Mouse (Mus musculus): Measurements from ENCODE around the gene Os9. TPM values are rescaled to one million over a fixed set of nuclear protein-coding genes. Genes with fewer than 3 reads are reported as not detected.
A peak's percentile ranks its signal among the peaks of the same experiment; 100 is the strongest.

Gene Os9
- total RNA-seq, 2 experiments from 2014 or later = 64.5 to 154 TPM

- ATAC-seq (replicated peaks; ENCODE audit: low FRiP score, low TSS enrichment, poor library complexity, severe bottlenecking) = no peak
Observed at GRCm38 (mm10) chr10:127055406-127055805, 65.5 kb downstream of the Os9 start.

GRCm38 (mm10) chr10:127054646-127055045, 66.3 kb downstream of the Os9 start:
- ATAC-seq (replicated peaks; ENCODE audit: low FRiP score, low TSS enrichment, poor library complexity, severe bottlenecking) = no peak

- no peak for ATAC-seq (replicated peaks; ENCODE audit: low FRiP score, low TSS enrichment, poor library complexity, severe bottlenecking)
Observed at GRCm38 (mm10) chr10:127050119-127050474, 70.8 kb downstream of the Os9 start.

GRCm38 (mm10) chr10:127049395-127050118, 71.4 kb downstream of the Os9 start:
- ATAC-seq (replicated peaks; ENCODE audit: low FRiP score, low TSS enrichment, poor library complexity, severe bottlenecking) = peak; percentile 20; the same call in 1 of the 2 replicates

GRCm38 (mm10) chr10:127048608-127049394, 72.1 kb downstream of the Os9 start:
- ATAC-seq (replicated peaks; ENCODE audit: low FRiP score, low TSS enrichment, poor library complexity, severe bottlenecking) = peak; percentile 21; the same call in 1 of the 2 replicates

- no peak for ATAC-seq (replicated peaks; ENCODE audit: low FRiP score, low TSS enrichment, poor library complexity, severe bottlenecking)
Observed at GRCm38 (mm10) chr10:127047954-127048353, 73.0 kb downstream of the Os9 start, which contains the start of gene Cyp27b1. Gene Cyp27b1, plus strand, starts transcription at chr10:127048250.

Other genes with a start within 250 kb of the Os9 start
- gene Atp23, start 219.8 kb downstream of the Os9 start, total RNA-seq (2014; fragmentation: Nextera tagmentation) = 16.0 and 28.8 TPM in 2 replicates
- 5.8 and 16.2 TPM in 2 replicates for gene Atp23, start 219.8 kb downstream of the Os9 start, total RNA-seq (2017)
- 54.7 and 56.7 TPM in 2 replicates for gene Ctdsp2, start 142.4 kb downstream of the Os9 start, total RNA-seq (2014; fragmentation: Nextera tagmentation)
- 18.3 and 24.7 TPM in 2 replicates for gene Ctdsp2, start 142.4 kb downstream of the Os9 start, total RNA-seq (2017)
- gene Avil, start 120.4 kb downstream of the Os9 start, total RNA-seq (2014; fragmentation: Nextera tagmentation) = not detected in 2 replicates
- gene Avil, start 120.4 kb downstream of the Os9 start, total RNA-seq (2017) = 0.38 TPM in 1 of 2 replicates, not detected in the other
- 41.6 and 61.2 TPM in 2 replicates for gene Tsfm, start 90.3 kb downstream of the Os9 start, total RNA-seq (2014; fragmentation: Nextera tagmentation)
- 55.5 and 63.3 TPM in 2 replicates for gene Tsfm, start 90.3 kb downstream of the Os9 start, total RNA-seq (2017)
- gene Mettl1, start 79.7 kb downstream of the Os9 start, total RNA-seq (2014; fragmentation: Nextera tagmentation) = 54.1 and 55.2 TPM in 2 replicates
- gene Mettl1, start 79.7 kb downstream of the Os9 start, total RNA-seq (2017) = 24.6 and 25.3 TPM in 2 replicates
- not detected in 2 replicates for gene Eef1akmt3, start 79.6 kb downstream of the Os9 start, total RNA-seq (2014; fragmentation: Nextera tagmentation)
- 0.38 TPM in 1 of 2 replicates, not detected in the other for gene Eef1akmt3, start 79.6 kb downstream of the Os9 start, total RNA-seq (2017)
- gene Cyp27b1, start 72.9 kb downstream of the Os9 start, total RNA-seq (2014; fragmentation: Nextera tagmentation) = not detected in 2 replicates
- gene Cyp27b1, start 72.9 kb downstream of the Os9 start, total RNA-seq (2017) = not detected in 2 replicates
- not detected in 2 replicates for gene March9, start 60.9 kb downstream of the Os9 start, total RNA-seq (2014; fragmentation: Nextera tagmentation)
- not detected in 2 replicates for gene March9, start 60.9 kb downstream of the Os9 start, total RNA-seq (2017)
- 656 and 761 TPM in 2 replicates for gene Cdk4, start 57.6 kb downstream of the Os9 start, total RNA-seq (2014; fragmentation: Nextera tagmentation)
- gene Cdk4, start 57.6 kb downstream of the Os9 start, total RNA-seq (2017) = 479 and 664 TPM in 2 replicates
- gene Tspan31, start 50.9 kb downstream of the Os9 start, total RNA-seq (2014; fragmentation: Nextera tagmentation) = 43.9 and 73.9 TPM in 2 replicates
- 28.9 and 55.3 TPM in 2 replicates for gene Tspan31, start 50.9 kb downstream of the Os9 start, total RNA-seq (2017)
- 19.7 and 45.9 TPM in 2 replicates for gene Agap2, start 45.8 kb downstream of the Os9 start, total RNA-seq (2014; fragmentation: Nextera tagmentation)
- gene Agap2, start 45.8 kb downstream of the Os9 start, total RNA-seq (2017) = 26.4 and 43.3 TPM in 2 replicates
- 67.2 and 84.7 TPM in 2 replicates for gene B4galnt1, start 44.1 kb upstream of the Os9 start, total RNA-seq (2014; fragmentation: Nextera tagmentation)
- 18.5 and 23.3 TPM in 2 replicates for gene B4galnt1, start 44.1 kb upstream of the Os9 start, total RNA-seq (2017)
- gene Slc26a10, start 59.5 kb upstream of the Os9 start, total RNA-seq (2014; fragmentation: Nextera tagmentation) = 1.8 TPM in 1 of 2 replicates, not detected in the other
- 1.8 TPM in 1 of 2 replicates, not detected in the other for gene Slc26a10, start 59.5 kb upstream of the Os9 start, total RNA-seq (2017)
- gene Arhgef25, start 69.0 kb upstream of the Os9 start, total RNA-seq (2014; fragmentation: Nextera tagmentation) = 22.7 and 46.0 TPM in 2 replicates
- 35.4 and 35.7 TPM in 2 replicates for gene Arhgef25, start 69.0 kb upstream of the Os9 start, total RNA-seq (2017)
- 97.0 and 160 TPM in 2 replicates for gene Dtx3, start 74.6 kb upstream of the Os9 start, total RNA-seq (2014; fragmentation: Nextera tagmentation)
- gene Dtx3, start 74.6 kb upstream of the Os9 start, total RNA-seq (2017) = 28.5 and 29.5 TPM in 2 replicates
- gene Pip4k2c, start 90.5 kb upstream of the Os9 start, total RNA-seq (2014; fragmentation: Nextera tagmentation) = 58.6 and 59.9 TPM in 2 replicates
- gene Pip4k2c, start 90.5 kb upstream of the Os9 start, total RNA-seq (2017) = 28.0 and 35.3 TPM in 2 replicates
- gene Kif5a, start 142.2 kb upstream of the Os9 start, total RNA-seq (2014; fragmentation: Nextera tagmentation) = not detected in 2 replicates
- 0.14 and 0.23 TPM in 2 replicates for gene Kif5a, start 142.2 kb upstream of the Os9 start, total RNA-seq (2017)
- 100 and 123 TPM in 2 replicates for gene Dctn2, start 145.2 kb upstream of the Os9 start, total RNA-seq (2014; fragmentation: Nextera tagmentation)
- 106 and 124 TPM in 2 replicates for gene Dctn2, start 145.2 kb upstream of the Os9 start, total RNA-seq (2017)
- gene Mbd6, start 167.9 kb upstream of the Os9 start, total RNA-seq (2014; fragmentation: Nextera tagmentation) = 42.8 and 72.8 TPM in 2 replicates
- 2.7 and 3.8 TPM in 2 replicates for gene Mbd6, start 167.9 kb upstream of the Os9 start, total RNA-seq (2017)
- gene Mars, start 190.7 kb upstream of the Os9 start, total RNA-seq (2014; fragmentation: Nextera tagmentation) = 135 and 140 TPM in 2 replicates
- gene Mars, start 190.7 kb upstream of the Os9 start, total RNA-seq (2017) = 213 and 264 TPM in 2 replicates
- gene Arhgap9, start 200.8 kb upstream of the Os9 start, total RNA-seq (2014; fragmentation: Nextera tagmentation) = 20.9 and 31.7 TPM in 2 replicates
- gene Arhgap9, start 200.8 kb upstream of the Os9 start, total RNA-seq (2017) = 10.5 and 10.8 TPM in 2 replicates
- not detected in 2 replicates for gene Gli1, start 220.8 kb upstream of the Os9 start, total RNA-seq (2014; fragmentation: Nextera tagmentation)
- not detected in 2 replicates for gene Gli1, start 220.8 kb upstream of the Os9 start, total RNA-seq (2017)
- not detected in 2 replicates for gene Inhbe, start 233.3 kb upstream of the Os9 start, total RNA-seq (2014; fragmentation: Nextera tagmentation)
- not detected in 2 replicates for gene Inhbe, start 233.3 kb upstream of the Os9 start, total RNA-seq (2017)
- not detected in 2 replicates for gene Inhbc, start 249.3 kb upstream of the Os9 start, total RNA-seq (2014; fragmentation: Nextera tagmentation)
- gene Inhbc, start 249.3 kb upstream of the Os9 start, total RNA-seq (2017) = not detected in 2 replicates